Comparison of ENCODE assay signal across 9 mouse cellular contexts in the genomic region with DNA sequence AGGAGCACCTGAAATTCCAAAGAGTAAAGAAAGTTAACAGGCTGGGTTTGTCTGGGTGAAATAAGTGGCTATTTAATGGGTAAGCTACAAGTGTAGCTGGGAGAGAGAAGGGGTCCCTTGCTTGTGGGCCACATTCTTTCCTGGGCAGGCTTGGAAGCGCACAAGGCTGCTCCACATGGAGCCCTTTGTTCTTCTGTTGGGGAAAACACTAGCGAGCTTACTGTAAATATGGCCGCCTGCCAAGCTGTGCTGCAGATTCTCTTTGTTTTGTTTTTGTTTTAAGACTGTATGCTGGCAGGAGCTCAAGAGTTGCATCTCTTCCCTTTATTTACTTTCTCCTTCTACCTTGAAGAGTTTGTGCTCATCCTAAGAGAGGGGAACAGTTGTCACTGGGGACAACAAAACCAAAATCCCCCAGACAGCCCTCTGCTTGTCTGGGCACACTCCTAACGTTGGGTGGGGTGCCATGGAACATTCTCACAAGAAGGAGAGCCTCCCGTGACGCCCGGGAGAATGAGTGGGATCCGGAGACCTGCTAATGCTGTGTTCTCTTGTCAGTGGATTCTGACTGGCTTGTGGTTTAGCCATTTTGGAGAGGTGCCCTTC.
DNase-seq lines count a peak whose midpoint lies in the region; ATAC-seq and TF ChIP-seq lines count a peak whose summit lies in the region.
"Had no signal": no experiment of that assay in that cellular context is flagged by ENCODE, and none has a peak within 500 bp of the region (broad histone marks: within the 10 kb centered on the region; RNA-seq: fewer than 3 reads in every experiment).

No protein-coding gene starts in this region.

- peak overlapping the region; percentile 31; the same call in 1 of the 2 replicates for H3K27ac ChIP-seq in forebrain, embryonic 12.5 days
- no peak overlapping the region for H3K27ac ChIP-seq in forebrain, embryonic 10.5 days
- no peak overlapping the region for H3K27ac ChIP-seq in midbrain, postnatal 0 days (ENCODE audit: low read depth, low read length)
- H3K27ac ChIP-seq: limb, embryonic 13.5 days had no signal

- TF ChIP-seq CTCF in midbrain, postnatal 0 days (IDR thresholded peaks at IDR 0.05): no peak

- ATAC-seq in forebrain, embryonic 12.5 days (ENCODE audit: low FRiP score): peak; percentile 72; the same call in 1 of the 2 replicates
- no peak for ATAC-seq in midbrain, postnatal 0 days (ENCODE audit: low FRiP score)
- ATAC-seq in megakaryocyte progenitor cell, adult 5-6 weeks (replicated peaks; ENCODE audit: poor library complexity): no peak

- no peak for DNase-seq in forebrain, embryonic 10.5 days (ENCODE audit: extremely low spot score, low spot score)
- DNase-seq in right cerebral cortex, postnatal 10 days (ENCODE audit: low spot score in 2 of 2): peak; percentile 50 to 57
- DNase-seq in right cerebral cortex, postnatal 25 days: no peak
- DNase-seq in heart, postnatal 36 days: peak; percentile 23 to 28
- peak; percentile 66 for DNase-seq in midbrain, postnatal 0 days (ENCODE audit: low spot score)
- no peak for DNase-seq in urinary bladder, adult 2 months (ENCODE audit: low spot score)

- H3K4me1 ChIP-seq in forebrain, embryonic 12.5 days: peaks cover 2% of the 10 kb centered on the region; the same call in 1 of the 2 replicates
- no peaks in the 10 kb centered on the region for H3K4me1 ChIP-seq in forebrain, embryonic 10.5 days
- H3K4me1 ChIP-seq in midbrain, postnatal 0 days (ENCODE audit: insufficient read depth, low read length): no peaks in the 10 kb centered on the region

- no peaks in the 10 kb centered on the region for H3K27me3 ChIP-seq in forebrain, embryonic 12.5 days
- H3K27me3 ChIP-seq in forebrain, embryonic 10.5 days (ENCODE audit: poor library complexity, severe bottlenecking): no peaks in the 10 kb centered on the region
- H3K27me3 ChIP-seq in midbrain, postnatal 0 days (ENCODE audit: insufficient read depth, low read length): no peaks in the 10 kb centered on the region
- H3K27me3 ChIP-seq: limb, embryonic 13.5 days had no signal

- H3K4me3 ChIP-seq in forebrain, embryonic 12.5 days (replicated peaks): no peak overlapping the region
- no peak overlapping the region for H3K4me3 ChIP-seq in forebrain, embryonic 10.5 days
- H3K4me3 ChIP-seq in midbrain, postnatal 0 days (ENCODE audit: low read depth, low read length): no peak overlapping the region
- H3K4me3 ChIP-seq: limb, embryonic 13.5 days had no signal

- intact Hi-C loops in heart, postnatal 36 days (cut with DNase I): no loop called here

- H3K9me3 ChIP-seq in forebrain, embryonic 12.5 days: no peaks in the 10 kb centered on the region
- H3K9me3 ChIP-seq in forebrain, embryonic 10.5 days: no peaks in the 10 kb centered on the region
- no peaks in the 10 kb centered on the region for H3K9me3 ChIP-seq in midbrain, postnatal 0 days (ENCODE audit: low read length)
- H3K9me3 ChIP-seq: limb, embryonic 13.5 days had no signal

- no peaks in the 10 kb centered on the region for H3K36me3 ChIP-seq in forebrain, embryonic 12.5 days (replicated peaks)
- no peaks in the 10 kb centered on the region for H3K36me3 ChIP-seq in forebrain, embryonic 10.5 days (replicated peaks)
- H3K36me3 ChIP-seq in midbrain, postnatal 0 days (ENCODE audit: insufficient read depth, low read length): no peaks in the 10 kb centered on the region
- H3K36me3 ChIP-seq: limb, embryonic 13.5 days had no signal

- WGBS in forebrain, embryonic 12.5 days: 59% methylated on average over 8 of the region's 8 CpGs
- 65% methylated on average over 8 of the region's 8 CpGs for WGBS in forebrain, embryonic 10.5 days
- 46% methylated on average over 8 of the region's 8 CpGs for WGBS in midbrain, postnatal 0 days

- H3K9ac ChIP-seq in forebrain, embryonic 12.5 days: no peak overlapping the region
- H3K9ac ChIP-seq in midbrain, postnatal 0 days (replicated peaks; ENCODE audit: low read length, poor library complexity, severe bottlenecking): no peak overlapping the region
- H3K9ac ChIP-seq: limb, embryonic 13.5 days had no signal

- no peak overlapping the region for H3K4me2 ChIP-seq in forebrain, embryonic 12.5 days
- H3K4me2 ChIP-seq in midbrain, postnatal 0 days (ENCODE audit: low read depth, low read length, poor library complexity, severe bottlenecking): no peak overlapping the region
- H3K4me2 ChIP-seq: limb, embryonic 13.5 days had no signal

Comparison
In these comparisons a context has a peak if more than half of its experiments do, and no peak if none do; other contexts are left out.
1. DNase-seq: peak in right cerebral cortex, postnatal 10 days (2 of 2), heart, postnatal 36 days (2 of 2) and midbrain, postnatal 0 days (single experiment); none in forebrain, embryonic 10.5 days (single experiment), right cerebral cortex, postnatal 25 days (single experiment) and urinary bladder, adult 2 months (single experiment).